Mouse (Mus musculus): ENCODE results near the gene Hspb2. TPM values are rescaled to one million over a fixed set of nuclear protein-coding genes. Genes with fewer than 3 reads are reported as not detected.
A peak's percentile ranks its signal among the peaks of the same experiment; 100 is the strongest.

The Hspb2 gene
- polyA plus RNA-seq, 1 experiment from 2014 or later = 0.48 TPM

DNA sequence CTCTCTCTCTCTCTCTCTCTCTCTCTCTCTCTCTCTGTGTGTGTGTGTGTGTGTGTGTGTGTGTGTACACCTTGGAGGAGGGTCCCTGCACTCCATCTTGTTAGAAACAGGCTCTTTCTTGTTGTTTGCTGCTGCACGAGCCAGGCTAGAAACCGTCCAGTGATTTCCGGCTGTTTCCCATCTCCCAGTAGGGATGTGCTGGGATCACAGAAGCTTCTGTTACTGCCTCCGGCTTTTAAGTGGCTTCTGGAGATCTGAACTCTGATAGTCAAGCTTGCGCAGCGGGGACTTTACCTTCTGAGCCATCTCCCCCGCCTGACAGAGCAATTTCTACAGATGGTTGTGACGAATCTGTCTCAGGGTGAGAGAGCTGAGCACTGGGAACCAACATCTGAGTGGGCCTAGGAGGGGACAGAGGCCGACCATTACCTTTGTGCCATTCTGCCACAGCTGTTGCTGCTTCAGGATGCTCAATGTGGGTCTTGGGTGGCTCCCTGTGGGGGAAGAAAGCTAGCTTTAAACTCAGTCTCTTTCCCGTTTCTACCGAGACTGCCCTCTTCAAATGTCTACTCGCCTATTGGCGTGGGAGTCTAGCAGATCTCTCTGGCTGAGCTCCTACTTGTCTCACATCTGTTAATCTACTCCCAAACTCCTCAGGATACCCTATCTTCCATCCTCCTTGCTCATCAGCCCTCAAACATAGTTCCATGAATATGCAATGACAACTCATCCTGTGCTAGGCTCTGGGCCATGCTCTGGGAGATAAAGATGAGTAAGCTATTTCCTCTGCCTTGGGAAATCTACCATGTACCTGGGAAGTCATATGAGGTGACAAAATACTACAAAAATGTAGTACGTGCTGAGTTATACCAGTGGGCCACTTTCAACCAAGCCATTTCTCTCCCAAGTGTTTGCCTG, 11.0 kb downstream of the Hspb2 start:
- Histone ChIP-seq H3K36me3 (ENCODE audit: control insufficient read depth, insufficient read depth, low read length) (no peaks in the 10 kb centered on the region), H3K9me3 (ENCODE audit: control insufficient read depth, low read length) (no peaks in the 10 kb centered on the region), H3K4me3 (ENCODE audit: low read depth, low read length) (no peak overlapping the region), H3K27me3 (ENCODE audit: control insufficient read depth, insufficient read depth, low read length) (no peaks in the 10 kb centered on the region; the same call in 1 of the 2 replicates), H3K9ac (ENCODE audit: low read length) (no peak overlapping the region), H3K27ac (ENCODE audit: low read depth, low read length) (no peak overlapping the region), H3K4me2 (no peak overlapping the region), H3K4me1 (ENCODE audit: control insufficient read depth, insufficient read depth, low read length) (peaks cover 2% of the 10 kb centered on the region; the same call in 1 of the 2 replicates)
- peak; percentile 81 for DNase-seq (ENCODE audit: low spot score, missing footprints)
- no peak for ATAC-seq (ENCODE audit: low FRiP score)
- 90% methylated on average over 14 of the region's 14 CpGs for WGBS

DNA sequence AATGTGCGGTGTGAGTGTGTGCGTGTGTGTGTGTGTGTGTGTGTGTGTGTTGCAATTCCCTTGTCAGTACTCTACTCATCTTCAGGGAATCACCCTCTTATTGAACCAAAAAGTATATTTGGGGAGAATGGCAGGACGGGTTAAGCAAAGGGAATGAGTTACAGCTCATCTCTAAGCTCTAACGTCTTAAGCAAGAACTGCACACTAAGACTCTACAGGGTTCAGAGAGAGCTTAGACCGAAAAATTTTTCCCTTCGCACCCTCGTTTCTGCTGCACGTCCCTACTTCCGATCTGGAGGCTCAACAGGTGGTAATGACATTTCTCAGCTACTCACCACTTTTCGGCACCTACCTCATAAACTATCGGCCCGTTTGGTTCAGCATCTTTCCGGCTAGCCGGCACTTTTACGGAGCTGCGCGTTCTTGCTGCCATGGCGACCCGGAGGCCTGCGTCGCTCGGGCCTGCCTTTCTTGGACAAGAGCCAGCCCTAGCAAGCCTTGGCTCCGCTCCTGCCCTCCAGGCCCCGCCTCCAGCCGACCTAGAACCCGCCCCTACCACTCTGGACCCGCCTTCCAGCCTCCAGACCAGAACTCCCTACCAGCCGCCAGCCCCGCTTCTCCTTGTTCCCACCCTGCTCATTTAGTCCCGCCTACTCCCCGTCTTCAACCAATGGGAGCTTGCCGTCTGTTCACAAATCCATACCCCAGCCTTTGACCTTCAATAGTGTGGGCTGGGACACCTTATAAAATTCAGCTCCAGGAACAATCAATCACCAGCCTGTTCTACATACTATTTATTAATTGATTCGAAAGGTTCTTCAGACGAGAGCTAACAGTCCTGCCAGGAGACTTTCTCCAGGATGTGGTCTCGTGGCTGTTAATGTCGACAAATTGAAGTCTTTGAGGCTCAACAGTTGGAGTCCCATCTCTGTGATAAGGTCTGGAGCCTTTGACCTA, 13.0 kb downstream of the Hspb2 start, which contains the start of gene Dixdc1:
Gene Dixdc1, minus strand, starts transcription at position 604 of the 957 bp plus-strand sequence.
- ATAC-seq (ENCODE audit: low FRiP score) (peak; percentile 97), DNase-seq (ENCODE audit: low spot score, missing footprints) (peak; percentile 98)
- 14% methylated on average over 36 of the region's 36 CpGs for WGBS
- H3K27me3 ChIP-seq (ENCODE audit: control insufficient read depth, insufficient read depth, low read length) = no peaks in the 10 kb centered on the region
- peak within 1 kb of the TSS; percentile 15 for H3K4me3 ChIP-seq (ENCODE audit: low read depth, low read length)
- no peaks in the 10 kb centered on the region for H3K36me3 ChIP-seq (ENCODE audit: control insufficient read depth, insufficient read depth, low read length)
- no peaks in the 10 kb centered on the region for H3K4me1 ChIP-seq (ENCODE audit: control insufficient read depth, insufficient read depth, low read length)
- no peak within 1 kb of the TSS for H3K27ac ChIP-seq (ENCODE audit: low read depth, low read length)
- H3K9ac ChIP-seq (ENCODE audit: low read length) = no peak within 1 kb of the TSS
- peak within 1 kb of the TSS; percentile 42 for H3K4me2 ChIP-seq
- H3K9me3 ChIP-seq (ENCODE audit: control insufficient read depth, low read length) = no peaks in the 10 kb centered on the region

DNA sequence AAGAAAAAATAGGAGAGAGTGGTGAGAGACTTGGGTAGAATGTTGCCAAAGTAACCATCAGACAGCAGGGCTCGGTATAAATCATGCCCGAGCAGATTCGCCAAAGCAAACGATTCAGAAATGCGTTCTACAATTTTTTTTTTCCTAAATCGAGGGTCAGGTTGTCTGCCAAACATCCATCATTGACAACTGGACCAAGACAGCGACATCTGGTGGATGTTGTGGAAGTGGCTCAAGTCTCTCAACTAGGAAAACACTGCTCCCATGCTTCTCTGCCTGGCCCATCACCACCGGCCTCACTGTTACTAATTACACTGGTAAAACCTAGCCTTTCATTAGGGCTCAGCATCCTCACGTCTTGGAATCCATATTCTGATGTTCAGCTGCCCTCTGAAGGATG, 17.2 kb downstream of the Hspb2 start:
- no peak for ATAC-seq (ENCODE audit: low FRiP score)
- Histone ChIP-seq H3K9me3 (ENCODE audit: control insufficient read depth, low read length) (no peaks in the 10 kb centered on the region), H3K4me3 (ENCODE audit: low read depth, low read length) (no peak overlapping the region), H3K4me1 (ENCODE audit: control insufficient read depth, insufficient read depth, low read length) (peaks cover 12% of the 10 kb centered on the region), H3K4me2 (no peak overlapping the region), H3K9ac (ENCODE audit: low read length) (no peak overlapping the region), H3K27me3 (ENCODE audit: control insufficient read depth, insufficient read depth, low read length) (no peaks in the 10 kb centered on the region), H3K36me3 (ENCODE audit: control insufficient read depth, insufficient read depth, low read length) (no peaks in the 10 kb centered on the region), H3K27ac (ENCODE audit: low read depth, low read length) (no peak overlapping the region)
- WGBS = 6% methylated on average over 9 of the region's 9 CpGs
- DNase-seq (ENCODE audit: low spot score, missing footprints) = no peak

DNA sequence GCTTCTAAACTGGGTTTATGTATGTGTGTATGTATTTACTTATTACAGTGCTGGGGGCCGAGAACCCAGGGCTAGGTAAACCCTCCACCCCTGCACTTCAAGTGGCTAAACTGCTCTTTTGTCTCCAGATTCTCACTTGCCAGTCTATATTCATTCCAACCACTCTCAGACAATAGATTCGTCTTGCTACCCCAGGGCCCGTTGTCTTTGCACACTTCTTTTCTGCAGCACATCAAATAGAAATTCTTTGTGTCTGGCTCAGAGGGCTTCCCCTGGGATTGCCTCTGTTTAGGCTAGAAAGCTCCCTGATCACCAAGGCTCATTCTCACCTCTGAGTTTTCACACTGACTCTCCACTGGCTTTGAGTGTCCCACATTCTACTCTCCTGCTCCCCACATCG, 19.6 kb downstream of the Hspb2 start:
- no peaks in the 10 kb centered on the region for H3K27me3 ChIP-seq (ENCODE audit: control insufficient read depth, insufficient read depth, low read length)

DNA sequence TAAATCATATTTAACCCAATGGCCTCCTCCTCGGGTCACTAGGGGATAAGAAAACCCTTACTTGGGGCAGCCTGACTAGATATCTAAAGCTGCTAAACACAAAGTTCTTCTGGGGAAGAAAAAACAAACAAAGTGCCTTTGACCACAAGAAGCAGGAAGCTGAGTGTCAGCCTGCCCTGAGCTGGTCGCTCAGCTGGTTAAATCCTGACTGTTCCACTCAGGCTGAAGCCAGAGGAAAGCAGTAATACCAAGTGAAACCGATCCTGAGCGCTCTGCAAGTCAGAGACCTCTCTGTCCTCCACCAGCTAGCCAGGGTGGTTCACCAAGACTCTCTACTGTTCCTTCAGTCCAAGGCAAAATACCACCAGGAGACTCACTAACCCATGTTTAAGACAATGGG, 22.6 kb downstream of the Hspb2 start:
- no peak for DNase-seq (ENCODE audit: low spot score, missing footprints)

More for the DNA sequence above, 19.6 kb downstream of the Hspb2 start:
- peaks cover 16% of the 10 kb centered on the region for H3K4me1 ChIP-seq (ENCODE audit: control insufficient read depth, insufficient read depth, low read length)
- H3K27ac ChIP-seq (ENCODE audit: low read depth, low read length) = no peak overlapping the region
- no peaks in the 10 kb centered on the region for H3K9me3 ChIP-seq (ENCODE audit: control insufficient read depth, low read length)
- no peak overlapping the region for H3K4me2 ChIP-seq
- WGBS = 10% methylated on average over 4 of the region's 4 CpGs
- H3K36me3 ChIP-seq (ENCODE audit: control insufficient read depth, insufficient read depth, low read length) = no peaks in the 10 kb centered on the region
- no peak overlapping the region for H3K9ac ChIP-seq (ENCODE audit: low read length)
- ATAC-seq (ENCODE audit: low FRiP score) (no peak), DNase-seq (ENCODE audit: low spot score, missing footprints) (peak; percentile 91)
- no peak overlapping the region for H3K4me3 ChIP-seq (ENCODE audit: low read depth, low read length)

DNA sequence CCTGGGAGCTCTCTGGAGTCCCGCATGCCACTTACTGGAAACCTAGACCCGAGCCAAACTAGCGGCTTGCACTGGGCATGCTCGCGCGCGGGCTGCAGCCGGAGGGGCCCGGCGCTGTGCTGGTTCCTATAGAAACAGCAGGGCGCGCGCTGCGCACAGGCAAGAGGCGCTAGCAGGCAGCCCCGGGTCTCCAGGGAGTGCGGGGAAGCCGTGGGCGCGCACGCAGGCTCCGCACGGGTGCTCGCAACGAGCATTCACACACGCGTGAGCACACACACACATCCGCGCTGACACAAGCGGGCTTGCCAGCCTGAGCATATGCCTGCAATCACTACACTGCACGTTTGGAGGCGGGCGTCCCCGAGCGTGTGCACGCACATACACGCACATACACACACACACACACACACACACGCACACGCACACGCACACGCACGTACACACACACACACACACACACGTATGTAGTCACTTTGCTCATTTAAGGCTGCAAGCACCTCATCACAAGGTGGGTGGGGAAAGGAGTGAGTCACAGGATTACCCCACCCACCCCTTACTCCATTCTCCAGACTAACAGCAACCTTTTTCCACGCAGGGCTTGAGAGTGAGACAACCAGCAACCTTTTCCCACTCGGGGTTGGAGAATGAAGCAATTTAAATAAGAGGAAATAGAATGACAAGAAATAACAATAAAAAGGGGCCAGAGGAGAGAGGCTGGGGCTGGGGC, 24.1 kb downstream of the Hspb2 start:
- Histone ChIP-seq H3K4me1 (ENCODE audit: control insufficient read depth, insufficient read depth, low read length) (peaks cover 29% of the 10 kb centered on the region), H3K9me3 (ENCODE audit: control insufficient read depth, low read length) (no peaks in the 10 kb centered on the region), H3K36me3 (ENCODE audit: control insufficient read depth, insufficient read depth, low read length) (no peaks in the 10 kb centered on the region), H3K9ac (ENCODE audit: low read length) (peak overlapping the region; percentile 78), H3K27ac (ENCODE audit: low read depth, low read length) (peak overlapping the region; percentile 61; the same call in 1 of the 2 replicates), H3K4me3 (ENCODE audit: low read depth, low read length) (peak overlapping the region; percentile 54), H3K27me3 (ENCODE audit: control insufficient read depth, insufficient read depth, low read length) (no peaks in the 10 kb centered on the region), H3K4me2 (peak overlapping the region; percentile 82)
- DNase-seq (ENCODE audit: low spot score, missing footprints) (peak; percentile 97), ATAC-seq (ENCODE audit: low FRiP score) (peak; percentile 94)
- 0% methylated on average over 45 of the region's 45 CpGs for WGBS

More for the DNA sequence above, 22.6 kb downstream of the Hspb2 start:
- Histone ChIP-seq H3K27me3 (ENCODE audit: control insufficient read depth, insufficient read depth, low read length) (no peaks in the 10 kb centered on the region), H3K9me3 (ENCODE audit: control insufficient read depth, low read length) (no peaks in the 10 kb centered on the region), H3K36me3 (ENCODE audit: control insufficient read depth, insufficient read depth, low read length) (no peaks in the 10 kb centered on the region), H3K4me2 (no peak overlapping the region), H3K4me3 (ENCODE audit: low read depth, low read length) (no peak overlapping the region), H3K27ac (ENCODE audit: low read depth, low read length) (no peak overlapping the region), H3K9ac (ENCODE audit: low read length) (no peak overlapping the region), H3K4me1 (ENCODE audit: control insufficient read depth, insufficient read depth, low read length) (peaks cover 33% of the 10 kb centered on the region)
- ATAC-seq (ENCODE audit: low FRiP score) = no peak
- 67% methylated on average over 4 of the region's 4 CpGs for WGBS

DNA sequence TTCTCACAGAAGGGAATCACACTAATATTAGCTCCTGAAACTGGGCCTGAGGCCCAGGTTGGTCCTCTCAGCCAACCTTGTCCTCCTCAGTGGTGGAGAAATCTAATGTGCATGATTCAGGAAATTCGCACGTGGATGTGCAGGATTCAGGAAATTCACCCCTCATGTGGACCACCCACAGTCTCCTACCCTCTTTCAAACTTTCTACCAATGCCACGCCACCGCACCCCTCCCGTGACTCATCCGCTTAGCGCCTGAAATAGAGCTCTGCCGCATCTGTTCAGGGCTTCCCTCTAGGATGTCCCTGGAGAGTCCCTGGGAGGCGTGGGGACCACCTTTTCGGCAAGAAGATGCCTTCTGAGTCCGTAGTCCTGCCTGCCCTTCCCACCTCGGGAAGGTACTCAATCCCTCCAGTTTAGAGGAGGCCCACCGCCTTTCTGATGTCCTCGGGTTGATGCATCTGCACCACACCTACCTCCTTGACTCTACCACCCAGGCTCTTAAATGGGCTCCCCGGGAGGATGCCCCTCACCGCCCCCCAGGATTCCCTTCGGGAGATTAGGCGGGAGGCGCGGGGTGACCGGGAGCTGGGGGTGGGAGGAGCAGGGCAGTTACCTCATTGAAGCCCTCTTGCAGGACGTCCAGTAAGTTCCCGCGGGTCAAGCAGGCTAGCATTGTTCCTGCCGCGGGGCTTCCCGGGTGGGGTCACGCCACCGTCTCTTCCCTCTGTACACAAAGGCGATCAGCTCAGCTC, 24.8 kb downstream of the Hspb2 start:
- DNase-seq (ENCODE audit: low spot score, missing footprints) = peak; percentile 91
- no peaks in the 10 kb centered on the region for H3K36me3 ChIP-seq (ENCODE audit: control insufficient read depth, insufficient read depth, low read length)
- ATAC-seq (ENCODE audit: low FRiP score) = peak; percentile 25; the same call in 1 of the 2 replicates
- H3K4me1 ChIP-seq (ENCODE audit: control insufficient read depth, insufficient read depth, low read length) = peaks cover 22% of the 10 kb centered on the region
- peak overlapping the region; percentile 78 for H3K9ac ChIP-seq (ENCODE audit: low read length)
- H3K4me2 ChIP-seq = peak overlapping the region; percentile 82
- no peaks in the 10 kb centered on the region for H3K27me3 ChIP-seq (ENCODE audit: control insufficient read depth, insufficient read depth, low read length)
- 2% methylated on average over 30 of the region's 30 CpGs for WGBS
- peak overlapping the region; percentile 61 for H3K27ac ChIP-seq (ENCODE audit: low read depth, low read length)
- H3K9me3 ChIP-seq (ENCODE audit: control insufficient read depth, low read length) = no peaks in the 10 kb centered on the region
- peak overlapping the region; percentile 54 for H3K4me3 ChIP-seq (ENCODE audit: low read depth, low read length)

All from midbrain, embryonic 11.5 days (tissue).